Mouse (Mus musculus) forebrain, embryonic 15.5 days (tissue): ENCODE results near the gene Ropn1l. TPM values are rescaled to one million over a fixed set of nuclear protein-coding genes. Genes with fewer than 3 reads are reported as not detected.

Experiments
- ATAC-seq: fragments of 200-750 bp; cut with Nextera tagmentation; replicated peaks from 2 replicates; pipeline ENCODE4 v1.8.0; 2017; ENCODE audit warnings: mild to moderate bottlenecking, moderate TSS enrichment, moderate library complexity
- H3K27ac ChIP-seq: fragments of 300-500 bp; sonication (generic); replicated peaks from 2 replicates; pipeline ENCODE4 v1.5.1; 2015; ENCODE audit warnings: mild to moderate bottlenecking, inconsistent platforms
- H3K27me3 ChIP-seq: fragments of 300-500 bp; sonication (generic); 2 replicates; pipeline ENCODE4 v1.6.1; 2015; ENCODE audit warnings: inconsistent platforms
- H3K36me3 ChIP-seq: fragments of 300-500 bp; sonication (generic); 2 replicates; pipeline ENCODE4 v1.6.1; 2015; ENCODE audit warnings: mild to moderate bottlenecking, inconsistent platforms
- H3K4me1 ChIP-seq: fragments of 300-500 bp; sonication (generic); 2 replicates; pipeline ENCODE4 v1.6.1; 2015; ENCODE audit warnings: inconsistent platforms
- H3K4me2 ChIP-seq: fragments of 300-500 bp; sonication (generic); replicated peaks from 2 replicates; pipeline ENCODE4 v1.6.1; 2015; ENCODE audit warnings: mild to moderate bottlenecking, inconsistent platforms
- H3K4me3 ChIP-seq: fragments of 300-500 bp; sonication (generic); 2 replicates; pipeline ENCODE4 v1.5.1; 2015; ENCODE audit warnings: mild to moderate bottlenecking, inconsistent platforms
- H3K9ac ChIP-seq: fragments of 300-500 bp; sonication (generic); replicated peaks from 2 replicates; pipeline ENCODE4 v1.6.1; 2015; ENCODE audit warnings: mild to moderate bottlenecking, inconsistent platforms
- H3K9me3 ChIP-seq: fragments of 300-500 bp; sonication (generic); 2 replicates; pipeline ENCODE4 v1.6.1; 2016; ENCODE audit warnings: inconsistent platforms
- WGBS: fragments of 180-500 bp; shearing (Covaris S2); methylation state at CpG from one replicate; pipeline ENCODE4 v1.1.7; 2015; ENCODE audit warnings: mixed read lengths; 5-methylcytosine and 5-hydroxymethylcytosine counted together
- polyA plus RNA-seq: library from polyadenylated mRNA; unstranded; fragments of >200 nt; fragmentation: Nextera tagmentation; extraction: Ambion mirVana; gene quantifications from 2 replicates; pipeline ENCODE4 v1.2.1, GENCODE M21; 2015

Ropn1l gene
- polyA plus RNA-seq, 1 experiment from 2014 or later = 1.9 TPM

DNA sequence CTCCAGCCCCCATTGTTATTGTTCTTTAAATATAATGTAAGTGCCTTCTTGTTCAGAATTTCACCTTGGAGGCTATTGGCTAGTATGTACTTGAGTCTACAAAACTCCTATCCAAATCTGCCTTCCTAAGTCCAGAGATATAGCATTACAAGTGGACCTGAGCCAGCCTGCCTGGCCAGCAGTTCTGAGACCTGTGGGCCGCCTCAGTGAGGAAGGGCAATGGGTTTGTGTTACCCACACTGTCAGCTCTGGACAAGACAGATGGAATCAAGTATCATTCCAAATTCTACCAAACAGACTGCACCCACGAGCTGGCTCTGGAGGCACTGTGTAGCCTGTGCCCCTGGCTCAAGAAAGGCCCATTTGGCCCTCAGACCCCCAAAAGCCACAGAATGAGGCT, 16.7 kb downstream of the Ropn1l start:
- no peak overlapping the region for H3K9ac ChIP-seq
- WGBS = 87% methylated on average over 2 of the region's 2 CpGs
- no peaks in the 10 kb centered on the region for H3K9me3 ChIP-seq
- no peaks in the 10 kb centered on the region for H3K4me1 ChIP-seq
- H3K27ac ChIP-seq = no peak overlapping the region
- H3K36me3 ChIP-seq = no peaks in the 10 kb centered on the region
- no peak overlapping the region for H3K4me2 ChIP-seq
- H3K4me3 ChIP-seq = no peak overlapping the region
- H3K27me3 ChIP-seq = no peaks in the 10 kb centered on the region
- no peak for ATAC-seq

DNA sequence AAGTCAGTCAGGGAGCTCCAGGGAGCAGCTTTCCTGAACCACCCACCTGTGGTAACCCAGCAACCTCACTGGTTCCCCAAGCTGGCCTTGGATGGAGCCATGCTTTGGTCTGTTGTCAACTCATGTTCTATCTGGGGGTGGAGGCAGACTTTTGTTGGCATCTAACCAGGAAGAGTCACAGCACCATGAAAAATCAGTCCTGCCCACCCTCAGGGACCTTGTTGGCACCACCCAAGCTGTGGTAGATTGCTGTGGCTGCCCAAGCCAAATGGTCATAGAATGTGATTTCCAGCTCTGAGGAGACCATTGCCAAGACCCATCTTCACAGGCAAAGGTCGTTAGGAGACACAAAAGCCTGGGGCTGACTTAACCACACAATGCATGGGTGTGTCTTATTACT, 17.5 kb downstream of the Ropn1l start:
- no peak for ATAC-seq
- WGBS = 48% methylated on average over 1 of the region's 1 CpGs
- H3K4me1 ChIP-seq = no peaks in the 10 kb centered on the region
- H3K9ac ChIP-seq = no peak overlapping the region
- no peak overlapping the region for H3K27ac ChIP-seq
- no peak overlapping the region for H3K4me3 ChIP-seq
- H3K36me3 ChIP-seq = no peaks in the 10 kb centered on the region
- H3K27me3 ChIP-seq = no peaks in the 10 kb centered on the region
- H3K9me3 ChIP-seq = no peaks in the 10 kb centered on the region
- no peak overlapping the region for H3K4me2 ChIP-seq

DNA sequence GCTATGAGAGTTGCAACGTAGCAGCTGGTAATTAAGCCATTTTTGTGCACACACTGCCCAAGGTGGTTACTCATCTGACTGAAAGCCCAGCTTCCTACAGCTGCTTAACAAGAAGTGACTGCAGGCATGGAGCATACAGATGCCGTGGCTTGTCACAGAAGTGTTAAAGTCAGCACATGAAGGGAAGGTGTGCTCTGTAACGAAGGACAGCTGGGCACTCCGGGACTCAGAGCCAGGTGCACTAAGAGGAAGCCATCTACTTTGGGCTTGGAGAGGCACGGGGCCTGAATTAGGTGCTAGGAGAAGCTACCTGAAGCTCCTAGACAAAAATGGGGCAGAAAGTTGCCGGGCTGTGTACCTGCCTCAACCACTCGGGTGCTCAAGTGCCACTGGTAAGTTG, 19.8 kb downstream of the Ropn1l start:
- no peaks in the 10 kb centered on the region for H3K36me3 ChIP-seq
- H3K27ac ChIP-seq = no peak overlapping the region
- no peaks in the 10 kb centered on the region for H3K9me3 ChIP-seq
- H3K27me3 ChIP-seq = no peaks in the 10 kb centered on the region
- ATAC-seq = no peak
- no peaks in the 10 kb centered on the region for H3K4me1 ChIP-seq
- no peak overlapping the region for H3K4me2 ChIP-seq
- no peak overlapping the region for H3K4me3 ChIP-seq
- 81% methylated on average over 7 of the region's 7 CpGs for WGBS
- no peak overlapping the region for H3K9ac ChIP-seq

DNA sequence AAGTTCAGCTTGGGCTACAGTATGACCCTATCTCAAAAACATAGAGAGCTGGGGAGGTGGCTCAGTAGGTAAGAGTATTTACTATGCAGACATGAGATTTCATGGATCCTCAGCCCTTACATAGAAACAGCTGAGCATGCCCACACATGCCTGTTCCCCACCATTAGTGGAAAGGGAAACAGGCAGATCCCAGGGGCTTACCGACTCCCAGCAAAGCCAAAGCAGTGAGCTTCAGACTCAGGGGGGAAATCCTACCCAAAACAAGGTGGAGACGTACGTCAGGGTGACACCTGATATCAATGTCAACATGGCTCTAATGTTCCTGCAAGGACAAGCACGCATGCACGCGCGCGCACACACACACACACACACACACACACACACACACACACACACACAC, 21.7 kb downstream of the Ropn1l start:
- Histone ChIP-seq H3K4me3 (no peak overlapping the region), H3K9me3 (no peaks in the 10 kb centered on the region), H3K36me3 (no peaks in the 10 kb centered on the region), H3K4me2 (no peak overlapping the region), H3K4me1 (no peaks in the 10 kb centered on the region), H3K27ac (no peak overlapping the region), H3K9ac (no peak overlapping the region), H3K27me3 (no peaks in the 10 kb centered on the region)
- WGBS = 91% methylated on average over 8 of the region's 8 CpGs
- no peak for ATAC-seq

DNA sequence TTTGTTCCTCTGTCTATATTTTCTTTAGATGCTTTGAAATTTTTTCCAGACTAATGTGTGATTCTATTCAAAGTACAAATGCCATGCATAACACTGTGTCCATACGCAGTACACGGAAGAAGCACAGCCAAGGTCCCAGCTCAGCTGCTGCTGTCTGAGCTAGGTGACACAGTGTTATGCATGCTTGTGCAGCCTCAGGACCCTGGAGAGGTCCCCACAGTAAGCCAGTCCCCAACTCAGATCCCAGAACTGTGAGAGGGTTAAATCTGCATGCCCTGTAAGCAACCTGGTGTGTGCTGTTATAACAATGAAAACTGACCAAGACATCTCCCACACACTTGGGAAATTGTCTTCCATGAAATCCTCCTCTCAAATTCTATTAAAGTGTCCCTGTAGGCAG, 23.5 kb downstream of the Ropn1l start:
- no peaks in the 10 kb centered on the region for H3K36me3 ChIP-seq
- no peaks in the 10 kb centered on the region for H3K4me1 ChIP-seq
- 59% methylated on average over 2 of the region's 2 CpGs for WGBS
- H3K4me2 ChIP-seq = no peak overlapping the region
- H3K9me3 ChIP-seq = no peaks in the 10 kb centered on the region
- H3K27me3 ChIP-seq = no peaks in the 10 kb centered on the region
- no peak for ATAC-seq
- H3K27ac ChIP-seq = no peak overlapping the region
- no peak overlapping the region for H3K4me3 ChIP-seq
- H3K9ac ChIP-seq = no peak overlapping the region

DNA sequence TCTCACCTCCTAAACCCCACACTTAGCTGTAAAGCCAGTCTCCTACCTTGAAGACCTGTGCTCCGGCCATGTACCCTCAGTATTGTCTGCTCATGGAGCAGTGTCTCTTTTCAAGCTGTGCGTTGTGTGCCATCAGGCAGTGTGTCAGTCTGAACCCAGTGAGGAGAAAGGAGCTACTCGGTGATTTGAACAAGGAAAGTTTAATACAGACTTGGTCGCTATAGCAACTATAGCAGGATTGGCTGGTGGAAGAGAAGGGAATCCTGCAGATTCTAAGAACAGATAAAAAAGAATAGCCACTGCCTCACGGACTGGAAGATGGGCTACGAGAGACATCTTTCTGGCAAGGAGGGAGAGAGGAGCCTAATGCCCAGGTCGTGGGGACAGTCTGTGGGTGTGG, 24.1 kb downstream of the Ropn1l start:
- ATAC-seq = no peak
- Histone ChIP-seq H3K27me3 (no peaks in the 10 kb centered on the region), H3K4me2 (no peak overlapping the region), H3K36me3 (no peaks in the 10 kb centered on the region), H3K4me1 (no peaks in the 10 kb centered on the region), H3K9ac (no peak overlapping the region), H3K9me3 (no peaks in the 10 kb centered on the region), H3K4me3 (no peak overlapping the region), H3K27ac (no peak overlapping the region)
- 56% methylated on average over 7 of the region's 7 CpGs for WGBS

DNA sequence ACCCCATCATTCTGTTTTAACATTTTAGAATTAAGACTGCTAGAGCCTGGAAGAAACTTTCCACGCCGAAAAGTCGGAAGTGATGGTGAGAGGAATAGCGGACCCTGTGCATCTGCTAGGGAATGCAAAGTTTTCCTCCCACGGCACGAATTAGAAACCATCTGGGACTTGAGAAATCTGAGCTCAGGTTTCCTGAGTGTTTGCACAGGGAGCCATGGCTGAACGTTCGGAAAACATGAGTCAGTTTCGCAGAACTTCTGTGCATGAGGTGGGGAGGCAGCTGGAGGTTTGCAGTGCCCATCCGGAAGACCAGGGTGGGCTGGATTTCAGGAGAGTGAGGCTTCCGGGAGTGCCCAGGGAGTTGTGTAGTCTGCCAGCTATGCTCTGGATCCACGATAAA, 25.0 kb downstream of the Ropn1l start:
- H3K9me3 ChIP-seq = no peaks in the 10 kb centered on the region
- 88% methylated on average over 12 of the region's 12 CpGs for WGBS
- no peaks in the 10 kb centered on the region for H3K27me3 ChIP-seq
- no peaks in the 10 kb centered on the region for H3K4me1 ChIP-seq
- no peak for ATAC-seq
- no peak overlapping the region for H3K27ac ChIP-seq
- H3K9ac ChIP-seq = no peak overlapping the region
- H3K4me2 ChIP-seq = no peak overlapping the region
- no peaks in the 10 kb centered on the region for H3K36me3 ChIP-seq
- no peak overlapping the region for H3K4me3 ChIP-seq

DNA sequence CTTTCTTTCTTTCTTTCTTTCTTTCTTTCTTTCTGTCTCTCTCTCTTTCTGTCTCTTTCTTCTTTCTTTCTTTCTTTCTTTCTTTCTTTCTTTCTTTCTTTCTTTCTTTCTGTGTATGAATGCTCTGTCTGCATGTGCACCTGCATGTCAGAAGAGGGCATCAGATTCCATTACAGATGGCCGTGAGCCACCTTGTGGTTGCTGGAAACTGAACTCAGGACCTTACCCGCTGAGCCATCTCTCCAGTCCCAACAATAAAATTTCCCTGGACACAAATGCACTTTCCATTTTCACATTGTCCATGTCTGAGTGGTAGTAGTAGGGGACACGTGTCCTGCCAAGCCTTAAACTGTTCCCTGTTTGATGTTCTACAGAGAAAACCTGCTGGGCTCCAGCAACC, 26.1 kb downstream of the Ropn1l start:
- Histone ChIP-seq H3K9me3 (no peaks in the 10 kb centered on the region), H3K27me3 (no peaks in the 10 kb centered on the region), H3K4me3 (no peak overlapping the region), H3K27ac (no peak overlapping the region), H3K4me2 (no peak overlapping the region), H3K36me3 (no peaks in the 10 kb centered on the region), H3K4me1 (no peaks in the 10 kb centered on the region), H3K9ac (no peak overlapping the region)
- no peak for ATAC-seq
- WGBS = 68% methylated on average over 3 of the region's 3 CpGs

DNA sequence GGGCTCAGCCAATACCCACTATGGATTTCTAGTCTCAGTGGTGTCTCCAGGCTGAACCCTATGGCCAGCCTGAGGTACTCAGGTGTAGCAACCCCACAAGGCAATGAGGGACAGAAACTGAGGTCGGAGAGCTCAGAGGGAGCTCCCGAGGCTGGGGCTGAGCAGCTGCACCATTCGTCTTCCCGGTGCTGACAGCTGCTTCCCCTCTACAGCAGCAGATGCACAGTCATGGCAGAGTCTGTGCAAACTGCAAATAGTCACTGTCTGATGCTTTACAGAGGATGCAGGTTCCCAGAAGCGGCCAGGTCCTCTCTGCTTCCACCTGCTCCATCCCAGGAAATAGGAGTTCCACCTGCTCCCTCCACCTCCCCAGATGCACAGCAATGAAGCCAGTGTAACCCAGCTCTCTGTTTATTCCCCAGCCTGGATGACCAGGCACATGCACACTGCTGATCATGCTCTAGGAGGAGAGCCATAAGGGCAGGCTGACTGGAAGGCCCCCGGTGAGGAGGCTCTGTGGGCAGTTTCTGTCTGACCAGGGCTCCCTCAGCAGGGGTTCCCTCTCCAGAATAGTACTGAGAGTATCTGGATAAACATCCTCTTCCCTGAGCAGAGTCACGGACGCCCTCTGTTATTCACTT, 27.4 kb downstream of the Ropn1l start:
- Histone ChIP-seq H3K27ac (no peak overlapping the region), H3K4me3 (no peak overlapping the region), H3K9me3 (no peaks in the 10 kb centered on the region), H3K36me3 (no peaks in the 10 kb centered on the region), H3K9ac (no peak overlapping the region), H3K4me2 (no peak overlapping the region), H3K27me3 (no peaks in the 10 kb centered on the region), H3K4me1 (no peaks in the 10 kb centered on the region)
- no peak for ATAC-seq
- 57% methylated on average over 8 of the region's 8 CpGs for WGBS

DNA sequence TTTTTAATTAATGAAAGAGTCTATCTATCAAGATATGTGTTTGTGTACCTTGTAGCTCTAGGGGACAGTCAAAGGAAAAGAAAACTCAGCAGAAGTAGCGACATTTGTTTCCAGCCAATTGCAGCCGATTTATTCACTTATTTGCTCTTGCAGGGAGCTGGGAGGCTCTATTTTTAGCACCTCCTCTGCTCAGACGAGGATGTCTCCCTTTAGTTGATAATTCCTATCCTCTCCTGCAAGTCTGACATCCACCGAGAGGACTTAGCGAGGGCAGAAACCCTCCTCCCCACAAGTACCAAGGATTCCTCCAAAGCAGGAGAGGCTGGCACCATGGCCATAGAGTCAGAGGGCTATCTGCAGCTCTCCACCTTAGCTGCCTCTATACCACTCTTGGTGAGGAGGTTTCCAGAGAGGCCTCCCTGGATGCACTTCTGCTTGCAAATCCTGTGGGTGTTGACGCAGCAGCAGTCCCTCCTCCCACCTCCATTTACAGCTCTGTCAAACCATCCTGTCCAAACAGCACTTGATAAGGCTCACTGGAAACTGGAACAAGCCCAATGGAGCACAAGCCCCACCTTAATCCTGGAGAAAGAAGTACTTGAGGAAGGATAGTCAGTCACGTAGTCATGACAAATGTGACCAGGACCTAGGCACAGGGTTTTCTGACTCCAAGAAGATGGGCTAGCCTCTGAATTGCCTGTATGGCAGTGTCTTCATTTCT, 30.7 kb downstream of the Ropn1l start:
- no peaks in the 10 kb centered on the region for H3K27me3 ChIP-seq
- H3K4me1 ChIP-seq = no peaks in the 10 kb centered on the region
- H3K4me2 ChIP-seq = no peak overlapping the region
- no peak overlapping the region for H3K4me3 ChIP-seq
- no peak for ATAC-seq
- H3K9ac ChIP-seq = no peak overlapping the region
- 68% methylated on average over 7 of the region's 7 CpGs for WGBS
- no peaks in the 10 kb centered on the region for H3K36me3 ChIP-seq
- no peak overlapping the region for H3K27ac ChIP-seq
- H3K9me3 ChIP-seq = no peaks in the 10 kb centered on the region

DNA sequence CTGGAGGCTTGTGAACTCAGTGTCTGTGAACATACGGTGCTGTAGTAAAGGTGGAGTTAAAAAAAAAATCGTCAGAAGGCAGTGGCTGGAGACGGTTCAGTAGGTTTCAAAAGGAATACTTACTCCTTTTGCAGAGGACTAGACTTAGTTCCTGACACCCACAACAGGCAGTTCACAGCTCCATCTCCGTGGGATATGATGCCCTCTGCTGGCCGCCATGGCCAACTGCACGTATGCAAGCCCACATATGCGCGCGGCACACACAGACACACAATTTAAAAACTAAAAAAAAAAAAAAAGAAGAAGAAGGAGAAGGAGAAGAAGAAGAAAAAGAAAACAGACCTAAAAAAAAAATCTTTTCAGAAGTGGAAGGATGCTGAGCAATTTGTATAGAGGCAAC, 34.5 kb downstream of the Ropn1l start:
- 48% methylated on average over 9 of the region's 9 CpGs for WGBS
- Histone ChIP-seq H3K36me3 (no peaks in the 10 kb centered on the region), H3K27ac (no peak overlapping the region), H3K27me3 (no peaks in the 10 kb centered on the region), H3K9ac (no peak overlapping the region), H3K4me3 (no peak overlapping the region), H3K9me3 (no peaks in the 10 kb centered on the region), H3K4me1 (no peaks in the 10 kb centered on the region), H3K4me2 (no peak overlapping the region)
- ATAC-seq = no peak

DNA sequence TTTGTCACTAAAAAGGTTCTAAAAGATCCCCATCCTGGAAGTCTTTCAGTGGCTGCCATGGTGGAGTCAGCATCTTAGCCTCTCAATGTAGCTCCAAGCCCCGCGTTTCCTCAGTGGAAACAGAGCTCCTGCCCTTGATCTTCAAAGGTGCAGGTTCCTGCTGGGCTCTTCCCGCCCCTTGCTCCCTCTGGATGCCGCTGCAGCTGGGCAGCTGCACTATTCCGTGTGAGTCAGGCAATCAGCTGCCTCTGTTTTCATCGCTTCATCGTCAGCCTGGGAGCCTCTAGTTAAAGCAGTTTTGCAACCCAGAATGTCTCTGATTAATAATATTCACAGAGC, 34.9 kb downstream of the Ropn1l start:
- WGBS = 27% methylated on average over 7 of the region's 7 CpGs
- H3K27me3 ChIP-seq = no peaks in the 10 kb centered on the region
- no peak overlapping the region for H3K4me3 ChIP-seq
- no peak for ATAC-seq
- no peak overlapping the region for H3K4me2 ChIP-seq
- H3K36me3 ChIP-seq = no peaks in the 10 kb centered on the region
- H3K9me3 ChIP-seq = no peaks in the 10 kb centered on the region
- no peaks in the 10 kb centered on the region for H3K4me1 ChIP-seq
- no peak overlapping the region for H3K9ac ChIP-seq
- no peak overlapping the region for H3K27ac ChIP-seq
